Mouse (Mus musculus): ENCODE measurements around the gene Rcvrn.

Rcvrn gene

GRCm38 (mm10) chr11:67694703-67695376 is at the start of gene Rcvrn:
TSS of gene Rcvrn (plus strand) at chr11:67695326.
- in situ Hi-C loops (cut with MboI, MseI) = no loop called here

- in situ Hi-C loops (cut with MboI, MseI) = loop anchor here (5.0 to 10.0 kb wide), 2 partner anchors 120 to 273 kb away; no protein-coding TSS in a partner anchor
Observed at GRCm38 (mm10) chr11:67647745-67648144, 47.4 kb upstream of the Rcvrn start.

GRCm38 (mm10) chr11:67648651-67649407 is 46.3 kb upstream of the Rcvrn start:
- in situ Hi-C loops (cut with MboI, MseI) = loop anchor here (5.0 to 10.0 kb wide), 2 partner anchors 122 to 274 kb away; no protein-coding TSS in a partner anchor

- in situ Hi-C loops (cut with MboI, MseI) = loop anchor here (5.0 to 10.0 kb wide), 2 partner anchors 123 to 275 kb away; no protein-coding TSS in a partner anchor
Observed at GRCm38 (mm10) chr11:67649971-67650707, 45.0 kb upstream of the Rcvrn start.

GRCm38 (mm10) chr11:67651731-67652130 is 43.4 kb upstream of the Rcvrn start:
- in situ Hi-C loops (cut with MboI, MseI) = no loop called here

GRCm38 (mm10) chr11:67652194-67652892 is 42.8 kb upstream of the Rcvrn start:
- in situ Hi-C loops (cut with MboI, MseI) = no loop called here

- in situ Hi-C loops (cut with MboI, MseI) = no loop called here
Observed at GRCm38 (mm10) chr11:67652893-67653255, 42.3 kb upstream of the Rcvrn start.

- in situ Hi-C loops (cut with MboI, MseI) = no loop called here
Observed at GRCm38 (mm10) chr11:67653521-67654090, 41.5 kb upstream of the Rcvrn start.

GRCm38 (mm10) chr11:67654514-67654913 is 40.6 kb upstream of the Rcvrn start:
- in situ Hi-C loops (cut with MboI, MseI) = no loop called here

- in situ Hi-C loops (cut with MboI, MseI) = no loop called here
Observed at GRCm38 (mm10) chr11:67655236-67655959, 39.7 kb upstream of the Rcvrn start.

GRCm38 (mm10) chr11:67656366-67656765 is 38.8 kb upstream of the Rcvrn start:
- in situ Hi-C loops (cut with MboI, MseI) = no loop called here

- in situ Hi-C loops (cut with MboI, MseI) = no loop called here
Observed at GRCm38 (mm10) chr11:67656811-67657210, 38.3 kb upstream of the Rcvrn start.

GRCm38 (mm10) chr11:67657685-67658382 is 37.3 kb upstream of the Rcvrn start:
- in situ Hi-C loops (cut with MboI, MseI) = no loop called here

GRCm38 (mm10) chr11:67661465-67661864 is 33.7 kb upstream of the Rcvrn start:
- in situ Hi-C loops (cut with MboI, MseI) = loop anchor here (10.0 kb wide), 1 partner anchor 547 kb away; no protein-coding TSS in a partner anchor

- in situ Hi-C loops (cut with MboI, MseI) = loop anchor here (10.0 kb wide), 1 partner anchor 549 kb away; no protein-coding TSS in a partner anchor
Observed at GRCm38 (mm10) chr11:67663437-67663836, 31.7 kb upstream of the Rcvrn start.

- in situ Hi-C loops (cut with MboI, MseI) = loop anchor here (10.0 kb wide), 1 partner anchor 549 kb away; no protein-coding TSS in a partner anchor
Observed at GRCm38 (mm10) chr11:67664261-67664660, 30.9 kb upstream of the Rcvrn start.

- in situ Hi-C loops (cut with MboI, MseI) = loop anchor here (10.0 kb wide), 1 partner anchor 550 kb away; no protein-coding TSS in a partner anchor
Observed at GRCm38 (mm10) chr11:67664918-67665317, 30.2 kb upstream of the Rcvrn start.

- in situ Hi-C loops (cut with MboI, MseI) = loop anchor here (10.0 kb wide), 1 partner anchor 551 kb away; no protein-coding TSS in a partner anchor
Observed at GRCm38 (mm10) chr11:67666129-67666528, 29.0 kb upstream of the Rcvrn start.

Measured in regulatory T cell (primary cell).